Mouse (Mus musculus) Patski (cell line): ENCODE measurements around the gene Miip. TPM values are rescaled to one million over a fixed set of nuclear protein-coding genes. Genes with fewer than 3 reads are reported as not detected.
"Not testable (repeated sequence)": the region's sequence is repeated elsewhere in the genome, so short reads cannot be mapped to it uniquely, and the experiment has no call there.

Experiments
- ATAC-seq: fragments of 100-300 bp; one replicate; pipeline ENCODE4 v1.8.0; 2021
- CTCF ChIA-PET: fragments of 350-600 bp; sonication (Branson Sonifier 250); formaldehyde crosslinking; loops from one replicate; lab custom pipeline; 2022; ENCODE audit warnings: inconsistent platforms; lab: Charles Lee
- POLR2A ChIA-PET: fragments of 350-600 bp; sonication (Branson Sonifier 250); formaldehyde crosslinking; loops from one replicate; lab custom pipeline; 2022; ENCODE audit warnings: antibody characterized with exemption, inconsistent platforms; lab: Charles Lee
- DNase-seq: peaks from one replicate; pipeline ENCODE4 v3.0.0-alpha.2; 2011; ENCODE audit warnings: low read depth, low spot score
- H3K27me3 ChIP-seq: fragments of 371-371 bp; one replicate; pipeline ENCODE4 v1.5.1; 2021
- CTCF ChIP-seq: fragments of 100-300 bp; IDR thresholded peaks from one replicate; pipeline ENCODE4 v1.5.1; 2021
- in situ Hi-C: fragments of 300-500 bp; cut with MboI; formaldehyde crosslinking; loops from 3 replicates; pipeline ENCODE4 v1.11.1; 2018; ENCODE audit warnings: low pct_unique_long_range_greater_than_20kb, mixed read lengths
- polyA plus RNA-seq: library from polyadenylated mRNA; unstranded; gene quantifications from one replicate; pipeline ENCODE4 v1.2.3, GENCODE M21; 2021

Miip gene
- polyA plus RNA-seq, 1 experiment from 2014 or later, result 14.4 TPM

DNA sequence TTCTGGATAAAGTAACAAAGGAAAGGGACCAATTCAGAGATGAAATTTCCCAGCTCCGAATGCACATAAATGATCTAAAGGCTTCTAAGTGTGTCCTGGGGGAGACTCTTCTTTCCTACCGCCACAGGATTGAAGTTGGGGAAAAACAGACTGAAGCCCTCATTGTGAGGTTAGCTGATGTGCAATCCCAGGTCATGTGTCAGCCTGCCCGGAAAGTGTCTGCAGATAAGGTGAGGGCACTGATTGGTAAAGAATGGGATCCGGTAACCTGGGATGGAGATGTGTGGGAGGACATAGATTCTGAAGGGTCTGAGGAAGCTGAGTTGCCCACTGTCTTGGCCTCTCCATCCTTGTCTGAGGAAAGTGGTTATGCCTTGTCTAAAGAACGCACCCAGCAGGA lies 622 bp upstream of the Miip start:
- in situ Hi-C loops, result no loop called here
- DNase-seq, result no peak
- no peak for ATAC-seq
- CTCF ChIA-PET, result no interaction called here
- TF ChIP-seq CTCF, result no peak
- no peaks in the 10 kb centered on the region for H3K27me3 ChIP-seq
- POLR2A ChIA-PET, result no interaction called here

DNA sequence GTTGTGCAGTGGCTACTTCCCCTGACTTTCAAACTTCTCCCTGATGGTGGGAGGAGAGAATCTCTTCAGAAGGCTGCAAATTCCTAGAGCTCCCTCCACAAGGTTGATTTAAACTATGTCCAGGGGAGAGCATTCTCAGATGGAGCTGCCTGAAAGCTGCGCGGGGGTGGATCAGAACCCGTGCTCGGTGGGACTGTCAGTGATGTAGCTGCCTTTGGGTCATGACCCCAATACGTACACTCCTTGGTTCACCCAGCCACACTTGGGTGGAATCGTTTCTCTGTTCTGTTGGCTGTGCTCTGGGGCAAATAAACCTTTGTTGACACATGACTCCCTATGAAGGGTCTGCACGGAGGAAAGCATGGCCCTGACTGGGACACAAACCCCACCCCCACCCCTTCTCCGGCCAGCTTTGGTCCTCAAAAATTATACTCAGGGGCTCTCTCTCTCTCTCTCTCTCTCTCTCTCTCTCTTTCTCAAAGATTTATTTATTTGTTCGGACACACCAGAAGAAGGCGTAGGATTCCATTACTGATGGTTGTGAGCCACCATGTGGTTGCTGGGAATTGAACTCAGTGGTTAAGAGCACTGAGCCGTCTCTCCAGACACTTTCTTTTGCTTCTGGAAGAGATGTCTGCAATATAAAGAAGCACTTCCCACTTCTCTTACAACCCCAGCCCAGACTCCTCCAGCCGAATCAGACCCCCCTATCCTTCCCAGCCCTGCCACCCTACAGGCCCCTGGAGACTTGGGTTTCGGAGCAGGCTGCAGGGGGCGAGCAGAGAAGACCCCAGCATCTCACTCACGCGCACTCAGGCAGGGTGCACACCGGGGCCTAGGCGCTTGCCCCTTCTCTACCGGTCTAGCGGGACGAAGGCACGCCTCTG lies 810 bp downstream of the Miip start:
- no peaks in the 10 kb centered on the region for H3K27me3 ChIP-seq
- no peak for TF ChIP-seq CTCF
- DNase-seq (no peak), ATAC-seq (peak; percentile 36)
- in situ Hi-C loops, result no loop called here
- CTCF ChIA-PET, result interaction anchor here (1.7 kb wide), 1 partner anchor 15 kb away, joined by 5 read pairs; no protein-coding TSS in a partner anchor
- POLR2A ChIA-PET, result no interaction called here

DNA sequence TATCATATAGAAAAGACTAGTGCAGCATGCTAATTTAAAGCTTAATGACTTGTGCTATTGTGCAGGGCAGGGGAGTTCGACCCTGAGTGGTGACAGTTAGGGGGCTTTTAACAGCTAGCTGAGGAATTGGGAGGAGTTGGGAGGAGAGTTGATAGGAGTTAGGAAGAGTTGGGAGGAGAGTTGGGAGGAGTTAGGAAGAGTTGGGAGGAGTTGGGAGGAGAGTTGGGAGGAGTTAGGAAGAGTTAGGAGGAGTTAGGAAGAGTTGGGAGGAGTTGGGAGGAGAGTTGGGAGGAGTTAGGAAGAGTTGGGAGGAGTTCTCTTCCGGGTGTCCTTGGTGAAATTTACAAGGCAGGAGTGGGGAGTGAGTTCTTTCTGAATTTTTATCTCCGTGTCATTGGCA lies 1.8 kb downstream of the Miip start:
- POLR2A ChIA-PET, in situ Hi-C loops, H3K27me3 ChIP-seq, ATAC-seq, DNase-seq: not testable (repeated sequence)
- CTCF ChIA-PET, result interaction anchor here (1.7 kb wide), 1 partner anchor 14 kb away, joined by 5 read pairs; no protein-coding TSS in a partner anchor

DNA sequence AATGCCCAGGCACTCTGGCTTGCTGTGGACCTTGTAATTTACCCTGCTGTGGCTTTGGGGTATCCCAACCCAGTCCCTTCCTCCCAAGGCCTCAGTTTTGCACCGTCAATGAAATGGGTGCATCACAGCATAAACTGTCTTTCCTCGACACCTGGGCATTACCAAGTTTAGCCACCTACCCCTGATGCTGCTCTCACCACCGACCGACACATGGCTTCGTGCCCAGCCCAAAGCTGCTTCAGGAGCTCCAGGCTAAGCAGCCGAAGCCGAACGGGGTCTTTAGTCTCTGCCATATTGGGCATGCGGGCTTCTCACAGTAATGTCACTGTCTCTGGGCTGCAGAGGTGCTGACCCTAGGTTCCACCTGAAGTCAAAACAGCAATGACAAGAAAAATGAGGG lies 2.6 kb downstream of the Miip start:
- TF ChIP-seq CTCF, result no peak
- DNase-seq, result no peak
- ChIA-PET POLR2A (no interaction called here), CTCF (no interaction called here)
- no peaks in the 10 kb centered on the region for H3K27me3 ChIP-seq
- no peak for ATAC-seq
- in situ Hi-C loops, result no loop called here

DNA sequence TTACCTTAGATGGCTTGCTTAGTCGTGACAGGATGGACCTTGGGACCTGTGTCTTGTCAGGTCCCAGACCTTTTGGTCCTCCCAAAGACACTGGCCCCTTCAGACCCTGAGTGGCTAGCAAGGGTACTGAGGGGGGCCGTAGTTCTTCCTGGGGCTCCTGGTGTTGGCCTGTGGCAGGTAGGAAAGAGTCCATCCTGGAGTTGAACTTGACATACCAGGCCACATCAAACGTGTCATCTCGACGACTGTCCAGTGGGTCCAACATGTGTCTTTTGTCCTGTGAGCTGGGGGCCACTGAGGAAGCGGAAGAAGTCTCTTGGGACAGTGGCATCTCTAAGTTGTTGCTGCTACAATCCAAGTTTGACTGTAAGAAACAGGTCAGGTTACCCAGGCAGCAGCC lies 3.0 kb downstream of the Miip start:
- no peak for TF ChIP-seq CTCF
- no peaks in the 10 kb centered on the region for H3K27me3 ChIP-seq
- in situ Hi-C loops, result no loop called here
- ATAC-seq, result no peak
- CTCF ChIA-PET, result no interaction called here
- POLR2A ChIA-PET, result no interaction called here
- no peak for DNase-seq

DNA sequence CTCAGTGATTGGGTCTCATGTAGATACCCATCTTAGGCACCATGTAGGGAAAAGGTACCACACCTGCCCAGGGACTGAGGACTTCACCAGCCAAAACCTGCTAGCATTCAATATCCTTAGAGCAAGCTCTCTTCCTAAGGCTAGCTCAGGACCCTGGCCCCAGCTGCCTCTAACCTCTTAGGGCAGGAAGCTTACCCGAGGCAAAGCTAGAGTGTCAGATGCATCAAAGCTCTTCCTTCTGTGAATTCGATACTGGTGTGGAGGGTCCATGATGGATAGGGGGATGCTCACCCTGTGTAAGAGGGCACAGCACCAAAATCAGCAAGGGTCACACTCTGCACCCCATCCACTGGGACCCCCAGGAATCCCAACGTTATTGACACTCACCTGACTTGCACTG lies 6.6 kb downstream of the Miip start:
- DNase-seq, result no peak
- no peaks in the 10 kb centered on the region for H3K27me3 ChIP-seq
- TF ChIP-seq CTCF, result no peak
- POLR2A ChIA-PET, result no interaction called here
- in situ Hi-C loops, result no loop called here
- no peak for ATAC-seq
- CTCF ChIA-PET, result interaction anchor here (1.2 to 1.3 kb wide), 2 partner anchors 11 to 16 kb away, joined by 3 read pairs; no protein-coding TSS in a partner anchor

DNA sequence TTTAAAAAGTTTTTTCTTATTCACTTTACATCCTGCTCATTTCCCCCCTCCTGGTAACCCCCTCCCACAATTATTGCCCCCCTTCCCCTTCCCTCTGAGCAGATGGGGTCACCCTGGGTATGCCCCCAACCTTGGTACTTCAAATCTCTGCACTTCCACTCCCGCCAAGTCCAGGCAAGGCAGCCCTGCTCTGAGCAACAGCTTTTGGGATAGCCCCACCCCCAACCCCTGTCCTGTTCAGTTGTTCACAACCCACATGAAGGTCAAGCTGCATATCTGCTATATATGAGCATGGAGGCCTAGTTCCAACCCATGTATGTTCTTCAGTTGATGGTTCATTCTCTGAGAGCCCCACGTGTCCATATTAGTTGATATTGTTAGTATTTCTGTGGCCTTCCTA lies 17.8 kb downstream of the Miip start:
- ATAC-seq (no peak), DNase-seq (no peak)
- TF ChIP-seq CTCF, result no peak
- CTCF ChIA-PET, result no interaction called here
- H3K27me3 ChIP-seq, result no peaks in the 10 kb centered on the region
- POLR2A ChIA-PET, result no interaction called here
- in situ Hi-C loops, result no loop called here

DNA sequence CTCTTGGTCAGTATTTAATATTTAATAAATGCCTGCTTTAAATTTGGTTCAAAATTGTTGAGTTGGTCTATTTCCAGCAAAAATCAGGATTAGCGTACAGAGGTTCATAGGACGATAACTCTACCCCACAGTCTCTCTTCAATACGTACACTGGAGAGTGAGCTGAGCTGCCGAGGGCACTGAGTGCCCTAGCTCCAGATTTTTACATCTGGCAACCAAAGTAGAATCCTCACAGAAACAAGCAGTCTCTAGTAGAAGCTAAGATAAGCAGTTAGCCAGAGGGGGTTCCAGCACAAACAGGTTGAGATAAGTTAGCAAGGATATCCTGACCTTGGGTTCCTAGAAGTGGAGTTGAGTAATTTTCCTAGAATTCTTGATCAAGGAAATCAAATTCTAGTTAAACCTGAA lies 20.0 kb downstream of the Miip start:
- in situ Hi-C loops, result loop anchor here (25.0 kb wide), 1 partner anchor 436 kb away; no protein-coding TSS in a partner anchor
- no peaks in the 10 kb centered on the region for H3K27me3 ChIP-seq
- ChIA-PET POLR2A (interaction anchor here (0.7 kb wide), 1 partner anchor 10 kb away, joined by 3 read pairs; no protein-coding TSS in a partner anchor), CTCF (no interaction called here)
- ATAC-seq, result peak; percentile 42
- TF ChIP-seq CTCF, result no peak
- DNase-seq, result no peak

DNA sequence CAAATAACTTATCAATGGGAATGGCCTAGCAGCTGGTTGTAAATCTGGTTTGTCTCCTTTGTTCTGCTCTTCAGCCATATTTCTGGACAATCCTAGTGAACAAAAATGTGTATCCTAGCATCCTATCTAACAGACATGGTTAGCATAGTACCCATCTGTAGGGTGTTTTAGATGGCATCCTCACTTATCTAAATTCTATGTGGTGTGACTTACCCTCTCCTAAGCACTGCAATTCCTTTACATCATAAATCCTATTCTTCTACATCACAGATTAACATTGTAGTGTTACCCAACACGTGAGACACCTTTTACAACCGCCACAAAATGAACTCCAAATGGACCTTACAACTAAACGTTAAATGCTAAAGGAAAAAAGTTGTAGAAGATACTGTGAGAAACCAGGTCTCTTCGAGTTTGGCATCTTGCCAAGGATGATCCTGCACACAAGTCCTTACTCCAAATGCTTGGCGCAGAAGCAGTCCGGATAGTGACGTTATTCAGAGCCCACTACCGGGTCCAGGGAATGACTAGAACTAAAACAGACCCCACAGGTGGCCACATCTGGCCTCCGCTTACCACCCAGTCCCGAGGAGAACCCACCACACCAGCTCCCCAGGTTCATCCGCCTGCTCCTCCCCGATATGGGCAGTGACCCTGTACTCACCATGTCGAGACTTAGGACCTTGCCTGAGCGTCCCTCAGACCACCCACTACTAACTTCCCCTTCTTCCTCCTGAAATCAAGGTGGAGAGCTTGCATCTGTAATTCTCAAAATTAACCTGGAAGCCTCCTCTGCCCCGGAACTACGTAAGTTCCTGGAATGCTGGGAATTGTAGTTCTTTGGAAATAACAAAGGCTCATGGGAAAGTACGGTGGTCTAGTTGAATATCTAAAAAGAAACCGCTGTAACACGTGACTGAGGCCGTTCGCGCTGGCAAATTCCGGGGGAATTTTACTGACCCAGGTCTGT lies 20.7 kb downstream of the Miip start, which contains the start of gene Zfp933:
Gene Zfp933, minus strand, starts transcription at position 753 of the 970 bp plus-strand sequence.
- ATAC-seq (peak; percentile 77), DNase-seq (peak; percentile 83)
- POLR2A ChIA-PET, result interaction anchor here (0.7 kb wide), 1 partner anchor 11 kb away, joined by 3 read pairs; no protein-coding TSS in a partner anchor
- no peak for TF ChIP-seq CTCF
- no peaks in the 10 kb centered on the region for H3K27me3 ChIP-seq
- in situ Hi-C loops, result loop anchor here (25.0 kb wide), 1 partner anchor 436 kb away; no protein-coding TSS in a partner anchor
- CTCF ChIA-PET, result no interaction called here

DNA sequence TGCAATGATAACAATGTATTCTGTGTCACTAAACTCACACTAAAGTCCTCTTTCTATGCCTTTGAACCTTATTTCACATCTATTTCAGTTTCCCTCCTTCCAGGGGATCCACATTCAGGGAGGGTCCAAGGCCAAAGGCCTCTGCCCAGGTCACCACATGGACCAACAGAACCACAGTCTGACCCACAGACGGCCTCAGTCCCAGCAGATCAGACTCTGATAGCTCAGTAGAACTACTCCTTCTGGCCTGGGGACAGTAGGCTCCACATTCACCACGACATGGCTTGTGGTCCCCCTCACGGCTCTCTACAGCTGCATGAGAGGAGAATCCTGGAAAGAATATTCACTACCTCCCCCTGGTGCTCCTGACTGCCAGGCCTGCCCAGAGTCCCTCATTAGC lies 25.7 kb downstream of the Miip start:
- no peak for TF ChIP-seq CTCF
- in situ Hi-C loops, result loop anchor here (25.0 kb wide), 1 partner anchor 431 kb away; no protein-coding TSS in a partner anchor
- H3K27me3 ChIP-seq, result no peaks in the 10 kb centered on the region
- ChIA-PET POLR2A (no interaction called here), CTCF (no interaction called here)
- DNase-seq (no peak), ATAC-seq (no peak)

DNA sequence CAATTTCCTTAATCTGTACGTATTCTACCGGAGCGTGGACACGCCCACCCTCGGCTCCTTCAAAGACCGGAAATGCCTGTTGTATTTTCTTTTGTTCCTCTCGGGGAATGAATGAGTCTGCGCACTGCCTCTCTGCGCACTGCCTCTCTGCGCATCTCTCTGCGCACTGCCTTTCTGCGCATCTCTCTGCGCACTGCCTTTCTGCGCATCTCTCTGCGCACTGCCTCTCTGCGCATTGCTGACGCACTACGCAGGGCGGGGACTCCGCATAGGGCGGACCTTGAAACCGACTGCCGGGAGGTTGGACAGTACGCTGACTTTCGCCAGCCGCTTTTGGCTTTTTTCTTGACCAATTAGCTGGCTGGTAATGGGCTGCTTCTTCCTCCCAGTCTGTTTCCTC lies 29.3 kb downstream of the Miip start:
- CTCF ChIA-PET, POLR2A ChIA-PET, H3K27me3 ChIP-seq, DNase-seq, ATAC-seq: not testable (repeated sequence)
- in situ Hi-C loops, result loop anchor here (25.0 kb wide), 1 partner anchor 427 kb away; no protein-coding TSS in a partner anchor
